Mouse (Mus musculus) layer of hippocampus, adult 8-10 months (tissue): ENCODE measurements around the gene Otud5. TPM values are rescaled to one million over a fixed set of nuclear protein-coding genes. Genes with fewer than 3 reads are reported as not detected.
"Not testable (repeated sequence)": the region's sequence is repeated elsewhere in the genome, so short reads cannot be mapped to it uniquely, and the experiment has no call there.

ENCODE experiments used
- DNase-seq, 2 experiments: peaks; one replicate each; pipeline ENCODE4 v3.0.0; 2022; ENCODE audit warnings: low spot score in 2 of 2
- microRNA-seq, 2 experiments: library from miRNA; unstranded; fragments of <30 nt; microRNA quantifications; one replicate each; pipeline ENCODE4 v1.2.0; 2022
- total RNA-seq, 4 experiments: library from RNA; stranded (reverse); gene quantifications; 2 replicates each; pipeline ENCODE4 v1.2.4; 2022

Gene Otud5
- total RNA-seq, 4 experiments from 2014 or later, result 72.4 to 77.1 (median 75.7) TPM

DNA sequence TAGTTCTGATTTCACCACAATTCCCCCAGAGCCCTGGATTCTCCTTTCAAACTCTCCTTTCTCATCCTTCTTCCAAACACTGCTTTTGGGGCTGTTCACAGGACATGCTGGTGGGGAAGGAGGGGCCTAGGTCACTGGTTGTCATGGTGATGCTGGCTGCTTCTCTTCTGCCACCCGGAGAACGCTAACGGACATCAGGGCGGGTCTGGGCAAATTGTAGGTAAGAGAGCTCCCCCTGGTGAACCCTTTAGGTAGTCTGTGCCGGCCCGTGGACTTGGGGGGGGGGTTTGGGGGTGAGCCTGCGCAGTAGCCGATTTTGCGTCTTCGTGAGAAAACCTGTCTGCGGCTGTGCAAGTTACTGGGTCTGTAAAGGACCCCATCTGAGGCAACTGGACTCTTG is 38.7 kb downstream of the Otud5 start:
- peak; percentile 48 to 73 for DNase-seq

GRCm38 (mm10) chrX:7883841-7884567 is 42.8 kb downstream of the Otud5 start, which contains the start of gene Slc35a2:
TSS of gene Slc35a2 (plus strand) at chrX:7884028.
- DNase-seq, result peak; percentile 72 to 87

GRCm38 (mm10) chrX:7898211-7898610 is 57.0 kb downstream of the Otud5 start:
- DNase-seq, result no peak

GRCm38 (mm10) chrX:7898880-7899874 is 58.0 kb downstream of the Otud5 start, which contains the start of the genes Pqbp1 and Timm17b:
TSS of gene Pqbp1 (minus strand) at chrX:7899269.
TSS of gene Timm17b (plus strand) at chrX:7899357.
- peak; percentile 86 to 91 for DNase-seq

DNA sequence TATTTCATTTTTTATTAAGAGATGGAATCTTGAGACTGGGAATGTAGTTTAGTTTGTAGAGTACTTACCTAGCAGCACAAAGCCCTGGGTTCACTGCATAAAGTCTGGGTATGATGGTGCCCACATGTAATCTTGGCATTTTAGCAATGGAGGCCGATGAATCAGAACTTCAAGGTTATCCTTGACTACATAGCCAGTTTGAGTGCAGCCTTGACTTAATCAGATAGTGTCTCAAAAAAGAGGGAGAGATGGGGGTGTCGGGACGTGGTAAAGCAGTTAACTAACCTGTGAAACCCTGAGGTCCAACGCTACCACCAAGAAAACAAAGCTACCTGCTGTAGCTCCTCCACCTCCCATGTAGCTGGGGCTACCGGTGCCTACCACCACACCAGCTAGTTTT is 63.3 kb downstream of the Otud5 start:
- no peak for DNase-seq

- DNase-seq, result no peak
These were observed 66.6 kb downstream of the Otud5 start, which contains the start of gene Gm10491 for GRCm38 (mm10) chrX:7907735-7908134. TSS of gene Gm10491 (minus strand) at chrX:7907835.

DNA sequence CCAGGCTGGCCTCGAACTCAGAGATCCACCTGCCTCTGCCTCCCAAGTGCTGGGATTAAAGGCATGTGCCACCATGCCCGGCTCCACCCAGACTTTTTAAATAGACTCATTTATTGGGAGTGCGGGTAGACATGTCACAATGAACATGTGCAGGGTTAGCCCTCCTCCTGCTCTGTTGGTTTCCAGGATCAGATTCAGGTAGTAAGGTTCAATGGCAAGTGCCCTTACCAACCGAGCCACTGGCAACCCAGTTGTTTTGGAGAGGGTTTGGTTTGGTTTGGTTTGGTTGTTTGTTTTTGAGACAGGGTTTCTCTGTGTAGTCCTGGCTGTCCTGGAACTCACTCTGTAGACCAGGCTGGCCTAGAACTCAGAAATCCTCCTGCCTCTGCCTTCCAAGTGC is 68.1 kb downstream of the Otud5 start, which contains the start of gene Gm10490:
Gene Gm10490, plus strand, starts transcription at position 301 of the 400 bp plus-strand sequence.
- DNase-seq, result not testable (repeated sequence)

- DNase-seq, result no peak
These were observed 69.3 kb downstream of the Otud5 start for GRCm38 (mm10) chrX:7910473-7910872.

- not testable (repeated sequence) for DNase-seq
These were observed 74.5 kb downstream of the Otud5 start for GRCm38 (mm10) chrX:7915669-7916068.

DNA sequence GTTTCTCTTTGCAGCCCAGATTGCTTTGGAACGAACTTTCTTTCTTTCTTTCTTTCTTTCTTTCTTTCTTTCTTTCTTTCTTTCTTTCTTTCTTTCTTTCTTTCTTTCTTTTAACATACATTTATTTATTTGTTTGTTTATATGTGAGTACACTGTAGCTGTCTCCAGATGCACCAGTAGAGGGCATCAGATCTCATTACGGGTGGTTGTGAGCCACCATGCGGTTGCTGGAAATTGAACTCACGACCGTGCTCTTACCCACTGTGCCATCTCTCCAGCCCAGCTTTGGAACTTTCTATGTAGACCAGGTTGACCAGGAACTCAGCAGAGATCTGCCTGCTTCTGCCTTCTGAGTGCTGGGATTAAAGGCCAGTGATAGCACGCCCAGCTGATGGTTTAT is 76.8 kb downstream of the Otud5 start:
- not testable (repeated sequence) for DNase-seq

GRCm38 (mm10) chrX:7919601-7920383 is 78.6 kb downstream of the Otud5 start, which contains the start of gene Pcsk1n:
TSS of gene Pcsk1n (plus strand) at chrX:7919822.
- peak; percentile 38 to 57 for DNase-seq

- no peak for DNase-seq
These were observed 80.9 kb downstream of the Otud5 start for GRCm38 (mm10) chrX:7922032-7922431.

Small RNA genes lying within 50 kb of the gene (microRNA-seq; reads per million reads assigned to microRNA genes)
- 78.1 to 120 reads per million in 2 experiments for gene Mir1198

Other genes starting within 250 kb of the Otud5 start
- gene Ccdc22, start 235.8 kb upstream of the Otud5 start, total RNA-seq, result 10 to 100 TPM; 20.7 to 25.7 (median 23.1) TPM
- under 1 TPM in 1 of 4 experiments, not detected in 3; 0.34 TPM for gene Cacna1f, start 234.3 kb upstream of the Otud5 start, total RNA-seq
- gene Syp, start 202.9 kb upstream of the Otud5 start, total RNA-seq, result 1,000 to 10,000 TPM; 1,661 to 2,111 (median 1,867) TPM
- gene Prickle3, start 184.1 kb upstream of the Otud5 start, total RNA-seq, result 1 to 10 TPM in 3 of 4 experiments, under 1 TPM in 1; 0.70 to 2.3 (median 1.9) TPM
- 1 to 10 TPM; 4.6 to 7.8 (median 6.0) TPM for gene Plp2, start 170.0 kb upstream of the Otud5 start, total RNA-seq
- gene Magix, start 160.1 kb upstream of the Otud5 start, total RNA-seq, result under 1 TPM; 0.23 to 0.36 (median 0.30) TPM
- gene Gpkow, start 144.2 kb upstream of the Otud5 start, total RNA-seq, result 10 to 100 TPM; 33.2 to 39.4 (median 35.8) TPM
- gene Wdr45, start 127.0 kb upstream of the Otud5 start, total RNA-seq, result 10 to 100 TPM; 55.6 to 68.4 (median 62.7) TPM
- not detected for gene Gm45208, start 119.1 kb upstream of the Otud5 start, total RNA-seq
- gene Praf2, start 112.9 kb upstream of the Otud5 start, total RNA-seq, result 100 to 1,000 TPM in 2 of 4 experiments, 10 to 100 TPM in 2; 90.4 to 101 (median 96.8) TPM
- gene Ccdc120, start 90.5 kb upstream of the Otud5 start, total RNA-seq, result 10 to 100 TPM; 12.4 to 21.4 (median 17.2) TPM
- 10 to 100 TPM; 31.8 to 34.9 (median 32.7) TPM for gene Tfe3, start 78.8 kb upstream of the Otud5 start, total RNA-seq
- 100 to 1,000 TPM in 3 of 4 experiments, 10 to 100 TPM in 1; 97.8 to 120 (median 109) TPM for gene Gripap1, start 51.6 kb upstream of the Otud5 start, total RNA-seq
- gene Kcnd1, start 19.1 kb upstream of the Otud5 start, total RNA-seq, result 10 to 100 TPM in 2 of 4 experiments, 1 to 10 TPM in 2; 8.8 to 11.8 (median 10.1) TPM
- gene Pim2, start 36.9 kb downstream of the Otud5 start, total RNA-seq, result 10 to 100 TPM; 41.3 to 61.5 (median 50.7) TPM
- 10 to 100 TPM; 39.3 to 50.9 (median 41.9) TPM for gene Slc35a2, start 42.7 kb downstream of the Otud5 start, total RNA-seq
- gene Pqbp1, start 57.9 kb downstream of the Otud5 start, total RNA-seq, result 10 to 100 TPM; 65.0 to 82.0 (median 75.3) TPM
- gene Timm17b, start 58.0 kb downstream of the Otud5 start, total RNA-seq, result 10 to 100 TPM; 19.6 to 33.3 (median 25.4) TPM
- gene Gm10491, start 66.5 kb downstream of the Otud5 start, total RNA-seq, result not detected
- gene Gm10490, start 68.2 kb downstream of the Otud5 start, total RNA-seq, result not detected
- gene Pcsk1n, start 78.5 kb downstream of the Otud5 start, total RNA-seq, result 100 to 1,000 TPM; 321 to 373 (median 344) TPM
- not detected for gene Eras, start 87.2 kb downstream of the Otud5 start, total RNA-seq
- 10 to 100 TPM; 45.6 to 50.1 (median 47.6) TPM for gene Hdac6, start 106.5 kb downstream of the Otud5 start, total RNA-seq
- gene Gata1, start 136.7 kb downstream of the Otud5 start, total RNA-seq, result not detected
- not detected for gene Glod5, start 177.1 kb downstream of the Otud5 start, total RNA-seq
- gene Suv39h1, start 233.4 kb downstream of the Otud5 start, total RNA-seq, result 10 to 100 TPM; 18.1 to 28.6 (median 23.6) TPM
- gene Was, start 249.1 kb downstream of the Otud5 start, total RNA-seq, result 1 to 10 TPM in 3 of 4 experiments, under 1 TPM in 1; 0.83 to 4.5 (median 2.4) TPM